Mouse (Mus musculus) large intestine, adult 2 months (tissue): ENCODE measurements around the gene Fgfr2. TPM values are rescaled to one million over a fixed set of nuclear protein-coding genes. Genes with fewer than 3 reads are reported as not detected.

Experiments used
- DNase-seq: peaks from one replicate; pipeline ENCODE4 v3.0.0-alpha.2; 2012; ENCODE audit warnings: low read depth, low spot score
- WGBS: fragments of 180-500 bp; shearing (Covaris S2); methylation state at CpG from one replicate; pipeline ENCODE4 v1.1.7; 2018; 5-methylcytosine and 5-hydroxymethylcytosine counted together
- polyA plus RNA-seq: library from polyadenylated mRNA; depleted of rRNA; stranded (reverse); fragments of >200 nt; gene quantifications from 2 replicates; pipeline ENCODE4 v1.2.3, GENCODE M21; 2012

The Fgfr2 gene
- polyA plus RNA-seq, 1 experiment: 35.0 TPM

DNA sequence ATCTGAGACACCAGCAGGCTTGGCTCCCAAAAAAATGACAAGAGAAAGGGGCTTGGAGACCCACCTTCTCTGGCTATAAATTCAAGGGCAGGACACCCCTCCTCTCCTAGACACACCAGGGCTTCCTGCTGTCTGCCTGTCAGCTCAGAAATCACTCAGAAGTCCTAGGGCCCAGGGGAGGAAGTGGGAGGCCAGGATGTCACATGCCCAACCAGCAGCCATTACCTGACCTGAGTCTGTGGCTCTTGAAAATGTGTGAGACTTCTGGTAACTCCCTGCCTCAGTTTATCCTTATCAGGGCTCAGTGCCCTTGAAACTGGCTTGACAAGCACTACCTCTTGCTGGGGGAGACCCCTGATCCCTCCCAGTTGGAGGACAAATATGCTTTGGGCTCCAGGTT is 423.5 kb downstream of the Fgfr2 start:
- DNase-seq: no peak

DNA sequence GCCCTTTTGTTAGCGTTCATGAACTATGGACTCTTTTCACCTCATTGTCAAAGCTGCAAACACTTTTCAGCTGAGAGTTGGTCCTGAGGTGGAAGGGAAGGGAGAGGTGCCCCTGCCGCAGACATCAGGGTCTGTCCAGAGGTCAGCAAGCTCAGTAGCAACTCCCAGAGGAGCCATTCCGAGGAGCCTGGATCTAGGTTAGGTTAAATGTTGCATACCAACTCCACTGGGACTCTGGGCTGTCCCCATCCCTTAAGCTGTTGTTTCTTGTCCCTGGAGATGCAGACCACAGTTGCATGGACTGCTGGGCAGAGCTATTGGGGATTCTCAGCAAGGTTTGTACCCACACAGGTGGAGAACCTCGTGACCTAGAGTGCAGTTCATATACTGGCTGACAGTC is 424.0 kb downstream of the Fgfr2 start:
- 83% methylated on average over 4 of the region's 4 CpGs for WGBS
- DNase-seq: no peak

DNA sequence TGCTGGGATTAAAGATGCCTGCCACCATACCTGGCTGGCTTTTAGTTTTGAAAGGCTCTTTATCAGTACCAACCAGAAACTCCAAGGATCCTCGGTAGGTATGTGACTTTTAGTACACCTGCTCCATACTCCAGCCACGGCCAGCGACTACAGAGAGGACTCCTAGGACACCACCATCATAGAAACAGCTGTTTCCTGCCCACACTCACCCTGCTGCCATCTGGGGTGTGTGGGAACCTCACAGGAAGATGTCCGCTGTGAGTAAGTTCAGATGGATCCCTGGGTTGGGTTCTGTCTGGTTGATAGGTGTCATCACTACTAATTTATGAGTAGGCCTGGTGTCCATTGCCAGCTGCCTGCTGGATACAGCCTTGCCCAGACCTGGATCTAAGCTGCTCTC is 424.4 kb downstream of the Fgfr2 start:
- 89% methylated on average over 4 of the region's 4 CpGs for WGBS
- no peak for DNase-seq

DNA sequence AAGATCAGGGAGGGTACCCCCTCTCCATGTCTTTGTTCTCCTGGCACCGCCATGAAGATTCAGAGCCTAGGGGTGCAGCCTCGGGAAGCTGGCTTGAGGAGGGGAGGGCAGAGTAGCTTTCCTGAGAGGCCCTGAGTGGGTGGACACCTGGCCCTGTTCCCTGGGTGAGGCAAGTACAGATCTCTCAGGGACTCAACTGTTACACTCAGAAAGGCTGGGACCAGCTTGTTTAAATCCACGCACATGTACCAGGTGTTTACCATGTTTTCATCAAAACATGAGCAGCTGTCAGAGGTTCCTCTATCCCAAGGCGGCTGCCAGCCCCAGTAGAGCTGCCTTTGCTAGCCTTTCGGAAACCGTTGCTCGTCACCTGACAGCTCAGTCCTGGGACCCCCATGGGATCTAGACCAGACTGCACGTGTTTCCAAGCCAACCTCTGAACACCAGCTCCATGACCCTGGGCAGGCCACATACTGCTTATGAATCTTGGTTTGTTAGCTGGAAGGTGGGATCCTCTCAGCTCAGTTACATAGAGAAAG is 425.8 kb downstream of the Fgfr2 start:
- WGBS: 86% methylated on average over 8 of the region's 8 CpGs
- no peak for DNase-seq

DNA sequence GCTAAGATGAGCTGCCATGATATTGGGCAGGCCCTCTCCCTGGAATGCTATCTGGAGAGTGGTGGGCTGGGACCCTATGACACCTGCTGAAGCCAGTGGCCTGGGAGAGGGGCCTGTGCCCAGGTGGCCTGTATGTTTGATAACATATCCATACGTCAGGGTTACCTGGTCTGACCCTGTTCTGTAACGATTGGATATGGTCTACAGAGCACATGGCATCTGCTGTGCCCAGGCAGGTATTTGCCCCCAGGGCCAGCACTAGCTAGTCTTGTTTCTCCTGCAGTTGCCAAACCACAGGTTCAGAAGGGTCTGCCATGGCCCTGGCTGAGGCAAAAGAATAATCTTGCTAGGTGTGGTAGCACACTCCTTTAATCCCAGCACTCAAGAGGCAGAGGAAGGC is 429.6 kb downstream of the Fgfr2 start:
- WGBS: 90% methylated on average over 2 of the region's 2 CpGs
- DNase-seq: no peak

DNA sequence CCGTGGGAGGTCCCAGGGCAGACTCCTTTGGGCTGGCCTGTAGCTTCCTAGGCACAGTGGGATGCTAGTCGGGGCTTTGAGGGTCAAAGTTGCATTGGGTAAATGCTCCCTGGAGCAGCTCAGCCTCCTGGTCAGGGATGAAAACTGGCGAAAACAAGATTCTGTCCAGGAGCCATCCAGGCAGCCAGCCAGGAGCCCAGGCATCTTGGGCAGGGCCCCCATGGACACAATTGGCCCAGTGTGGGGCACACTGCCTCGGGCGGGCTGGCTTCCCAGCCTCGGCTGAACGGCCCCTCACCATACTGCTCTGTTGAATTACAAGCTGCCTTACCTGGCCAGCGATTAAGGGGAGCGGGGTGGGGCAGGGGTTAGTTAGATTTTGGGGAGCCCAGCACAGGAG is 430.4 kb downstream of the Fgfr2 start:
- 82% methylated on average over 9 of the region's 9 CpGs for WGBS
- no peak for DNase-seq

DNA sequence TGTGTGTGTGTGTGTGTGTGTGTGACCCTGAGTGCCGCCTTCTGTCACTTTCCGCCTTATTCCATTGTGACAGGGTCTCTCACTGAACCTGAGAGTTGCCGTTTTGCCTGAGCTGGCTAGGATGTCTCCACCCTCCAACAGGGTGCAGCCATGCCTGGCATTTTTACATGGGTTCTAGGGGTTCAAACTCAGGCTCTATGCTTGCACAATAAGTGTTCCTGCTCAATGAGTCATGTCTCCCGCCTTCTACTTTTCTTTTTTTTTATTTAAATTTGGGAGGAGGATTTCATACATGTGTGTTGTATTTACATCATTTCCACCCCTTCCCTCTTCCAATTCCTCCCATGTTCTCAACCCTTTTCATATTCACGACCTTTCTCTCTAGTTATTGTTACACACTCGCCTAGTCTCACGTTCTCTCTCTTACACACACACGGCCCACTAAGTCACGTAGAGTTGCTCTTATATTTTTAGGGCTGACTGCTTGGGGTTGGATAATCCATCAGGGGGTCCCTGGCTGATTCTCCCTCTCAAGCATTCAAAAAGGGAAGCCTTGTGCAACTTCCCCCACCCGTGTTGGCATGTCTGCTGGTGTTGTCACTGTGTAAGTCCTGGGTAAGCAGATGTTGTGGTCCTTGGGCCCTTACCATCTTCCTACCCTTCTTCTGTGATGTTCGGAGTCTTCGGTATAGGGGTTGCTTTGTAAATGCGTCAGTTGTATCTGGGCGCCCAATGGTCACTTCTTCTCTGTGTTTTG is 432.3 kb downstream of the Fgfr2 start:
- no peak for DNase-seq
- WGBS: 90% methylated on average over 14 of the region's 14 CpGs

DNA sequence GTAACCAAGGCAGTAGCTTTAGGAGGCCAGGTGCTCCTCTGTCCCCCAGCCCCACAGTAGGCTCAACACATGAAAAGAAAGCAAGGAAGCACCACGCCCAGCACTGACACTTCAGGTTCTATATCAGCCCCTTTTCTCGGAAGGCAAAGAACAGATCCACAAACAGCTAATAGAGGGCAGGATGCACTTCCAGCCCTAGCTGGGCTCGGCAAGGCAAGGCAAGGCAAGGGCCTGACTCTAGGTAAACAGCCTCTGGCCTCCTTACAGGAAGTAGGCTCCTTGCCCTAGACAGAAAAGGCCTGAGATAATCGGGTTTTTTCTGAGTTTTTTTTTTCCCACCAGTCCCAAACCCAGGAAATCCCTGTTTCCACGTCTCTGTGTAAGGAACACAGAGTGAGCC is 433.4 kb downstream of the Fgfr2 start:
- WGBS: 57% methylated on average over 5 of the region's 5 CpGs
- DNase-seq: no peak

DNA sequence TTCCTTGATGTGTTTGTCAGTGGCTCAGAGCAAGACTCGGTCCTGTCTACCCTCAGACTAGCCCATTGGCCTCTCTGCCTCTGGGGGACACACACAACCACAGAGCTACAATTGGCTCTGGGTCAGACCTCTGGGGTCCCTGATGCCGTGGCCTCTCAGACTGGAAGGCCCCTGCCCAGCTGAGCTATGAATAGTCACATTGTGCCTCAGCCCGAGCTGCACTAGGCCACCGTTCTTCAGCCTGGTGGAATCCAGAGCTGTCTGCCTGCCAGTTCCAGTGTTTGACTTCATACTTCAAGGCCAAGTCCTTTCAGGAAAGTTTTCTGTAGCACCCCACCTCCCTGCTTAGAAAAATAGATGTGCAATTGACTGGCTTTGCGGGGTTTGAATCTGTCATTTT is 434.4 kb downstream of the Fgfr2 start:
- no peak for DNase-seq
- 50% methylated on average over 5 of the region's 5 CpGs for WGBS

DNA sequence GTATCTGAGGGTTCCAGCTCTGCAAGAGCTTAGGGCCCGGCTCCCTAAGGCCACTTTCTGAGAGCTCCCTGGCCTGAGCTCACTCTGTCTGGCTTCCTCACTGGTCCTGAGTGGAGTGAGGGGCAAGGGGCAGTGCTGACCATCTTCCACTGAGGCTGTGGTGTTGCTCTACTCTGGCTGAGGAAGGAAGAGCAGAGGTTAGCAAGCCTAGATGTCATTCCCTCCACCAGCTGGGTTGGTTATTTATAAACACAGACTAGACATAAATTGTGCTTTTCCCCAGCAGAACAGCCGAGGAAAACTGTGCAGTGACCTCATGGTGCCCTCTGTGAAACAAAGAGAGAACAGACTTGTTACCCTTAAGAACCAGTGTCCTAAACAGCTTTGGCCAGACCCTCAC is 435.3 kb downstream of the Fgfr2 start:
- 64% methylated on average over 2 of the region's 2 CpGs for WGBS
- no peak for DNase-seq

DNA sequence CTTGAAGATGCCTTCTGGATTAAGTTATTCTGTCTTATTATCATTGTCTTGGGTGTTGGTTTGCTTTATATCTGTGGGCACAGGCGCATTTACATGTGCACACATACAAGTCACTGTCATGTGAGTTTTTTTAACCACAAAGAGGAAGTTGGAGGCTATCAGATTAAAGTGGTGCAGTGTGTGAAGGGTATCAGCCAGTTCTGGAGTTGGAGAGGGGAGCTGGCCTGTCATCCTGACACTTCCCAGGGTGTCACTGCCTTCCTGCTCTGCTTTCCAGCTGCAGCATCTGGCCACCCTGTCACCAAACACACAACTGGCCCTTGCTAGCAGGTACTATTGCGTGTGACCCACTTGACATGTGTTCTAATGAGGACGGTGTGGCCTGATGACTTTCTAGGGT is 436.6 kb downstream of the Fgfr2 start:
- no peak for DNase-seq

DNA sequence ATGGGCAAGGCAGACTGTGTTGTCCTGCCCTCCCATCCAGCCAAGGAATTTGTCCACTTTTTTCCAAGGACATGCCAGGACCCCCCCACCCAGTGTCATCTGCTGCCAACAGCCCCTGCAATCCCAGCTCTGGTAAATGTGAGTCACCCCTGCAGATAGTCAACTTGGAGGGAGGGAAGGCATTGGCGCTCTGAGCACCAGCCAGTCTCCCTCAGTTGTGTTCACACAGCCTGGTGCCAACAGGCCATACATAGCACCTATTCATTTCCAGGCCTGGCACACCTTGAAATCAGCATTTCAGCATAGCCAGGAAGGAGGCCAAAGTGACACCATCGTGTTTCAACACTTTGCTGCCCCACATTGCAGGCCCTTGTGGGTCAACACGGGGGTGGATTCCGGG is 439.2 kb downstream of the Fgfr2 start:
- no peak for DNase-seq
- 91% methylated on average over 4 of the region's 4 CpGs for WGBS

More for the DNA sequence above, 436.6 kb downstream of the Fgfr2 start:
- WGBS: 90% methylated on average over 3 of the region's 3 CpGs

DNA sequence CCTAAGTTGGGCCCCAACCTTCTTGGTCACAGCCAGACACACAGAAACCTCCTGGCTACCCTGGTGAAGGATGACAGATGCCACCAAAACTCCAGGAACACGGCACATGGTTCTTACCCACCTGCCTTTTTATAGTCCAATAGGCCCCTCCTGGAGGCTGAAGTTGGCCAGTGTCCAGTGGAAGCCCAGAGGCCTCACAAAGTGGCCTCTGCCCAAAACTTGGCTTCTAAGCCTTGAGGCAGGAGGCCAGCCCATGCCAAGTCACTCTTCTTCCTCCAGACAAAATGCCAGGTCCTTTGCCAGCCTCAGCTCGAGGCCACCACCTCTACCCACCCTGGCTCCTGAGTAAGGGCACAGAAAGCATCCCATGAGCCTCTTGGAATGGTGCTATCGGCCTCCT is 440.2 kb downstream of the Fgfr2 start:
- no peak for DNase-seq
- WGBS: 66% methylated on average over 3 of the region's 3 CpGs

DNA sequence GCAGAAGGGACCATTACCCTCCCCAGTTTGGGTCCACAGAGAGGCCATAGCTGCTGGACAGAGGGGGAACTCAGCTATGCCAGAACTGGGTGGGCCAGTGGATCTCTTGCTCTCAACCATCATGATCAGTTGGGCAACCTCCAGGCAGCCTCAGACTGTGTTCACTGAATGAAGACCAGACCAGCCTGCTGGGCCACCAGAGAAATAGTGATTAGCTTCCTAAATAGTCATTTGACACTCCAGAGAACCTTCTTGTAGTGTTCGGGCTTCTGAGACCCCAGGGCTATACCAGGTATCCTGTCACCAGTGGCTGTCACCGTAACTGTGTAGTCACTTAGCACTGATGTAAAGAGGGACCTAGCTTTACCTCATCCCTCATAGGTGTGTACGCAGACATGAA is 440.8 kb downstream of the Fgfr2 start:
- WGBS: over 99% methylated on average over 3 of the region's 3 CpGs
- no peak for DNase-seq

DNA sequence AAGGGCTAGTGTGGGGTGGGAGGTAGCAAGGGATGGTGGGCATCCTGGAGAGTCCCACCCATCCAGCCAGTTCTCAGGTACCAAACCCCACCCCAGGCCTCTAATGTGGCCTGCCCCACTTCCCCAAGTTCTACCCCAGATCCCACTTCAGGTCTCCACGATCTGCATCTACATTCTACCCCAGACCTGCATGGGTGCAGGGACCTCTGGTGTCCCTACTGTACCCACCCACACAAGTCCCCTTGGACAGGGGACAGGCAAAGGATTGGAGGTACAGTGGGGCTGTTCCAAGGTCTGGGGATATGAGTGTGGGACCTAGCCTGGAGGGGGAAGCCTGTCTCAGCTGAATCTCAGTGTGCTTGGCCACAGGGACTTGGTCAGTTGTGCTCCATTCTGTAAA is 441.3 kb downstream of the Fgfr2 start:
- DNase-seq: no peak
- 89% methylated on average over 1 of the region's 1 CpGs for WGBS

DNA sequence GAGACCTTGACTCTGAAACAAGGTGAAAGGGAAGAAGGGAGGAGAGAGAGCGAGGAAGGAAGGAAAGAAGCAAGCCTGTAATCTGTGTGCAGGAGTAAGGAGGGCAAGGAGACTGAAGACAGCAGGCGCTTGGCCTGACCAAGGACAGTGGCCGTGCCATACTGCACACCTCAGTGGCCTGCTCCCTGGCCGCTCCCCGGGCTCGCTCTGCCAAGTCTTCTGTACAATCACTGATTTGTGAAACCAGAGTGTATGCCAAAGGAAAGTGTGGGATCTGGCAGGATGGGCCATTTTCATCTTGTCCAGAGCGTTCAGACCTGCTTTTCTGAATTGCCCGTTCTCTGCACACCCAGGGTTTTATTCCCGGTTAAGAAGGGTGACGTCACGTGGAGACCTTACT is 441.9 kb downstream of the Fgfr2 start:
- DNase-seq: no peak

DNA sequence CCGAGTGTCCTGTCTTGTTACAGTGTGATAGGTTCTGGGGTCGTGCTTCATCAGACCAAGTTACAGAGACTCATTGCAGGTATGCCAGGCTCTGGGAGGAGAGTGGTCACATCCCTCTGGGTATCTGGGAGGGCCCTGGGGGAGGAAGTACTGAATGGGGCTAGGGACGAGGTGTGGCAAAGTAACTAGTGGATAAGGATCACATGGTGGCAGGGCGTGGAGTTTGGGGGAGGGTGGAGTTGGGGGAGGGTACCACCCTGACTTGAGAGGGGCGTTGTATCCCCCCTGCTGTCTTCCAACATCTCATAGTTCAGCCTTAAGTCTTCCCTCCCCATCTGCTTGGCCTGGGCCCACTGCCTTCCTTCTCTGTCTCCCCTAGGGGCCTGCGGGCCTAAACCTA is 443.6 kb downstream of the Fgfr2 start:
- DNase-seq: no peak
- WGBS: 76% methylated on average over 6 of the region's 6 CpGs

More for the DNA sequence above, 441.9 kb downstream of the Fgfr2 start:
- WGBS: 87% methylated on average over 11 of the region's 11 CpGs

DNA sequence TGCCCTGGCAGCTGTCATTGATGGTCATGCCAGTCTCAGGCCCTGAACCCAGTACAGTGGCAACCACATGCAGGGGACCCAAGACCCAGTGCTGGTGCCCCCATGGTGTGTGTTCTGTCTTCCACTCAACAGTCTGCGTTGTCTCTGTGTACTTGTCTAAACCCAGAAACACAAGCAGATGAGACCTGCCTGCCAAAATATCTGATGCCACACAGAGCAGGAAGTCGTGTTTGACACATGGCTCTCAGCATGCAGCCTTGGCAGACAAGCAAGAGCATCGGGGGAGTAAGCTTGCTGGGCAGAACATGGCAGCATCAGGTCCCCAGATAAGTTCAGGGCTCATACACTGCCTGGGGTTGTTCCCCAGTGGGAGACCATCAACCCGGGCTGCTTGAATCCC is 444.0 kb downstream of the Fgfr2 start:
- WGBS: 77% methylated on average over 4 of the region's 4 CpGs

DNA sequence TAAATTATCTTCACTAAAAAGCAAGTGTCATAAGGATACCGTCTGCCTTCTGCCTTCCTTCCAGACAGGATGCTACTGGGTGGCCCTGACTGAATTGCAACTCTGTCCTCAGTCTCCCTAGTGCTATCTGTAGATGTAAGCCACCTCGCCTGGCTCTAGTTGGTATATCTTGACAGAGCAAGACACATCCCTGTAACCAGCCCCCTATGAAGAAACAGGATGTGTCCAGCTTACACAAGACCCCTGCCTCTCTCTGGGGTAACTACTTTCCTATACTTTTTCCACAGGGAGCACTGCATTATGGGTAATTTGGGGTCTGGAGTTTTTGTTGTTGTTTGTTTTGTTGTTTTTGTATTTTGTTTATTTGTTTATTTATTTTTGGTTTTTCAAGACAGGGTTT is 447.2 kb downstream of the Fgfr2 start:
- 95% methylated on average over 2 of the region's 2 CpGs for WGBS
- DNase-seq: no peak

More for the DNA sequence above, 444.0 kb downstream of the Fgfr2 start:
- no peak for DNase-seq

DNA sequence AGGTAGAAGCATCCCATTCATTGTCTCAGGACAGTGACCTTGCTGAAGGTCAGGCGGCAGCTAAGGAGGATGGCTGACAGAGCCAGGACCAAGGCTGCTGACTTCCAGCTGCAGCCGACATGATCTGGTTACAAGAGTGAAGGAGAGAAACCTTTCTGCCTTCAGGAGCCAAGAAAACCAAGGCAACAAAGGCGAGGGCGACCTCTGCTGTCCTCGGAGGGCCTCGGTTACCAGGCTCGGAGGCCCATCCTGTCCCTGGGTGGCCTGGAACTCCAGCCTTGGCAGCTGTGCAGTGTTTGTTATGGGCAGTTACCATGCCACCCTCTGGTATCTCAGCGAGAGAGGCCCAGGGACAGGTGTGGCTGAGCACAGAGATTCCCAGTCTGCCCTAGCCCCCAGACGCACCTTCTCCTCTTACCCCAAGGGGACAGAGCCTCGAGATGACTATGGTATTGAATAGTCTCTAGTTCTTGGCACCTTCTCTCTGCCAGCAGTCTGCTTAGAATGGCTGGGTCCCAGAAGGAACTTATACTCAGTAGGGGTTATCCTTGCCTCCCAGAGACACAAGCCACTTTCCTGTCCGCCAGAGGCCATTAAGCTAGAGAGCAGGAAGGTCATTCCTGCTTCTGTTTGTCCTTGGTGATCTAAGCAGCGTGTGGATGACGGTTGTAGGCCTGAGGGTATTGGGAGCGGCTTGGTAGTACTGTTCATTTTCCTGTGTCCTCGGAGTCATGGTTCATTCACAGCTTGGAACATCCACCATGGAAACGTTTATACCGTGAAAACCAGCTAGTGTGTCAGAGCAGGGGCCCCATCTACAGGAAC is 449.0 kb downstream of the Fgfr2 start:
- DNase-seq: no peak
- 25% methylated on average over 17 of the region's 17 CpGs for WGBS

DNA sequence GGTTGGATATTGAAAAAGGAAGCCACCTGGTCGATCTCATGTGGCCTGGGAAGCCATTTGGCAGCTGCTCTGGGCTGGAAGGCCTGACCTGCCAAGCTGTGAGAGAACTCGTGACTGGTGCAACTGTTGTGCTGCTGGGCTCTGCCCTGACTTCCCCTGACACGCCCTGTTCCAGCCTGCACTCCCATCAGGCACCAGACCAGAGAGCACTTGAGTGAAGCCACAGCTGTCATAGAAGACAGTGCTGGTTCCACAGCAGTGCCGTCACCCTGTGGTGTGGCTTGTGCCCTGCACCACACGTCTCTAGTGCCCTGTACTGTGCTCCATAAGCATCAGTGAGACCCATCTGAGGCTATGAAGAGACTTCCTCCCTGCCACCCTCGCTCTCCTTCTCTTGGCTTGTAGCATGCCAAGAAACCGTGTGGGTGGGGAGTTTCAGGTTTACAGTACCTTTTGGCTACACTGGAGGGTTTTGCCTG is 450.6 kb downstream of the Fgfr2 start:
- 17% methylated on average over 7 of the region's 7 CpGs for WGBS

More for the DNA sequence above, 450.6 kb downstream of the Fgfr2 start:
- DNase-seq: peak; percentile 57
